Mouse (Mus musculus): Measurements from ENCODE around the gene Polrmt. TPM values are rescaled to one million over a fixed set of nuclear protein-coding genes. Genes with fewer than 3 reads are reported as not detected.
A peak's percentile ranks its signal among the peaks of the same experiment; 100 is the strongest.

Polrmt gene
- polyA plus RNA-seq, 1 experiment from 2014 or later, result 33.9 TPM

DNA sequence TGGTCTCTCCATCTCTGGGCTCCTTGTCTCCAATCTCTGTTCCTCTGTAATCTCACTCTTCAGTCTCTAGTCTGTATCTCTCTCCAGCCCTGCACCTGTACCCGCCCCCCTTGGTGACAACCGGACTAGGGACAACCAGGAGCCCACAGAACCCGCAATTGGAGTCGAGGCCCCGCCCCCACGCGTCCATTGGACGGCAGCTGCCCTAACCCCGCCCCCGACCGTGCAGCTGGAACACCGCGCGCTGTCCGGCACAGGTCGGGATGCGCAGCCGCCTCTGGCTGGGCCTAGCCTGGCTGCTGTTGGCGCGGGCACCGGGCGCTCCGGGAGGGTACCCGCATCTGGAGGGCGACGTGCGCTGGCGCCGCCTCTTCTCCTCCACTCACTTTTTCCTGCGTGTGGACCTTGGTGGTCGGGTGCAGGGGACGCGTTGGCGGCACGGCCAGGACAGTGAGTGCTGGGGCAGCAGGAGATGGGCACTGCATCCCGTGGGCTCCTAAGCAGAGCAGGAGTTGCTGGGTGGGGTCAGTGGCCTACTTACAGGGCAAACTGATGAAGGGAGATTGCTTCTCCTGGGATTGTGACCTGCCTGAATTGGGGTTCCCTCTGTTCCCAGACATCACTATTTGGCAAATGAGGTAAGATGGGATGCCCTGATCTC, 8.6 kb upstream of the Polrmt start, which contains the start of gene Fgf22:
Fgf22 (plus strand) TSS at position 221 of the 661 bp plus-strand sequence.
- Histone ChIP-seq H3K27me3 (replicated peaks) (no peaks in the 10 kb centered on the region), H3K9ac (0 out of 2 replicates have a peak within 1 kb of the TSS, but pooled peaks have one; percentile 16), H3K4me3 (replicated peaks) (peak within 1 kb of the TSS; percentile 27), H3K27ac (no peak within 1 kb of the TSS), H3K36me3 (peaks cover 28% of the 10 kb centered on the region), H3K4me2 (peak within 1 kb of the TSS; percentile 63), H3K4me1 (0 out of 2 replicates have a peak, but pooled peaks cover 4% of the 10 kb centered on the region), H3K9me3 (no peaks in the 10 kb centered on the region)
- 1% methylated on average over 36 of the region's 36 CpGs for WGBS
- peak; percentile 84 for ATAC-seq (ENCODE audit: insufficient read depth, low FRiP score, low read depth)

DNA sequence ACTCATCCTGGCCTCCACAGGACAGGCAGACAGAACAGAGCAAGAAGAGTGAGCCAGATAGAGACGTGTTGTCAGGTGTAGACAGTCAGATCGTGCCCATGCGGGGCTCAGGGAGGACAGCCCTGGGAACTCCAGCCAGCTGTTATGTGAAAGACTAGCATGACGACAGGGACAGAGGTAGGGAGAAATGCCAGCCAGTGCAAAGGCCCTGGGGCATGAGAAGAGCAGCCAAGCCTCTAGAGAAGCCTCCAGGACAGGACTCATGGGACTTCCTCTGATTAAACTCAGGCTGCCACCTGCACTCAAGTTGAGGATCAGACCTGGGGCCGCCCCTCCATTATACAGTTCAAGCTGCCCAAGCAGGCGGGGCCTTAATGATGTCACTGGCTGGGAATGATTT, 2.1 kb upstream of the Polrmt start:
- H3K4me3 ChIP-seq (replicated peaks), result no peak overlapping the region
- 79% methylated on average over 6 of the region's 6 CpGs for WGBS
- H3K27me3 ChIP-seq (replicated peaks), result no peaks in the 10 kb centered on the region
- H3K4me1 ChIP-seq, result peaks cover 6% of the 10 kb centered on the region; the same call in 1 of the 2 replicates
- H3K4me2 ChIP-seq, result no peak overlapping the region
- peaks cover under 1% of the 10 kb centered on the region; the same call in 1 of the 2 replicates for H3K36me3 ChIP-seq
- H3K9ac ChIP-seq, result no peak overlapping the region
- ATAC-seq (ENCODE audit: insufficient read depth, low FRiP score, low read depth), result no peak
- no peak overlapping the region for H3K27ac ChIP-seq
- no peaks in the 10 kb centered on the region for H3K9me3 ChIP-seq

DNA sequence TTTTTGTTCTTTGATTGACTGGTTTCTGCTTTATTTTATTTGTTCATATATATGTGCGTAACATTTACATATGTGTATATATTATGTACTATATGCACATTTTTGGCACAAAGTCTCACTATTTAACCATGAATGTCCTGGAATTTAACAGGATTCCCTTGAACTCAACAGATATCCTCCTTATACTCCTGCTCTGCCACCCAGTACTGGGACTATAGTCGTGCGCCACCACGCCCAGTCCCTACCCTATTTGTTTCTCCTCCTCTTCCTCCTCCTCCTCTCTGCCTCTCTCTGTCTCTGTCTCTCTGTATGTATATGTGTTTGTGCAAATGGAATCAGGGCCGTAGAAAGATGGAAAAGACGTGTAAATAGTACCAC, 382 bp upstream of the Polrmt start:
- Histone ChIP-seq H3K4me2 (peak overlapping the region; percentile 52), H3K4me3 (replicated peaks) (no peak overlapping the region; the same call in 1 of the 2 replicates), H3K9ac (no peak overlapping the region), H3K36me3 (peaks cover 16% of the 10 kb centered on the region), H3K27ac (no peak overlapping the region), H3K4me1 (peaks cover 6% of the 10 kb centered on the region; the same call in 1 of the 2 replicates), H3K27me3 (replicated peaks) (no peaks in the 10 kb centered on the region), H3K9me3 (no peaks in the 10 kb centered on the region)
- WGBS, result 21% methylated on average over 6 of the region's 6 CpGs
- peak; percentile 54; the same call in 1 of the 2 replicates for ATAC-seq (ENCODE audit: insufficient read depth, low FRiP score, low read depth)

GRCm38 (mm10) chr10:79745411-79745810, 970 bp downstream of the Polrmt start:
- ATAC-seq (ENCODE audit: insufficient read depth, low FRiP score, low read depth), result no peak
- Histone ChIP-seq H3K9ac (no peak overlapping the region), H3K9me3 (no peaks in the 10 kb centered on the region), H3K4me1 (peaks cover 6% of the 10 kb centered on the region; the same call in 1 of the 2 replicates), H3K4me3 (replicated peaks) (peak overlapping the region; percentile 60), H3K4me2 (peak overlapping the region; percentile 61), H3K27ac (no peak overlapping the region), H3K27me3 (replicated peaks) (no peaks in the 10 kb centered on the region), H3K36me3 (peaks cover 29% of the 10 kb centered on the region)
- WGBS, result 87% methylated on average over 3 of the region's 3 CpGs

GRCm38 (mm10) chr10:79743650-79744365, 2.6 kb downstream of the Polrmt start:
- no peak for ATAC-seq (ENCODE audit: insufficient read depth, low FRiP score, low read depth)
- Histone ChIP-seq H3K27ac (no peak overlapping the region), H3K4me2 (no peak overlapping the region), H3K9me3 (peaks cover 12% of the 10 kb centered on the region; the same call in 1 of the 2 replicates), H3K4me1 (peaks cover 6% of the 10 kb centered on the region; the same call in 1 of the 2 replicates), H3K9ac (no peak overlapping the region), H3K27me3 (replicated peaks) (no peaks in the 10 kb centered on the region), H3K36me3 (peaks cover 45% of the 10 kb centered on the region), H3K4me3 (replicated peaks) (no peak overlapping the region)
- 91% methylated on average over 15 of the region's 15 CpGs for WGBS

- Histone ChIP-seq H3K27ac (no peak overlapping the region), H3K4me2 (no peak overlapping the region), H3K27me3 (replicated peaks) (no peaks in the 10 kb centered on the region), H3K9ac (no peak overlapping the region), H3K36me3 (peaks cover 52% of the 10 kb centered on the region), H3K4me1 (peaks cover 6% of the 10 kb centered on the region; the same call in 1 of the 2 replicates), H3K9me3 (peaks cover 12% of the 10 kb centered on the region; the same call in 1 of the 2 replicates), H3K4me3 (replicated peaks) (no peak overlapping the region)
- 91% methylated on average over 11 of the region's 11 CpGs for WGBS
- no peak for ATAC-seq (ENCODE audit: insufficient read depth, low FRiP score, low read depth)
Observed at GRCm38 (mm10) chr10:79743161-79743560, 3.2 kb downstream of the Polrmt start.

GRCm38 (mm10) chr10:79740863-79741262, 5.5 kb downstream of the Polrmt start:
- Histone ChIP-seq H3K36me3 (peaks cover 75% of the 10 kb centered on the region), H3K27ac (no peak overlapping the region), H3K4me1 (peaks cover 6% of the 10 kb centered on the region; the same call in 1 of the 2 replicates), H3K9me3 (peaks cover 14% of the 10 kb centered on the region; the same call in 1 of the 2 replicates), H3K4me2 (no peak overlapping the region), H3K9ac (no peak overlapping the region), H3K4me3 (replicated peaks) (no peak overlapping the region), H3K27me3 (replicated peaks) (no peaks in the 10 kb centered on the region)
- no peak for ATAC-seq (ENCODE audit: insufficient read depth, low FRiP score, low read depth)
- 81% methylated on average over 11 of the region's 11 CpGs for WGBS

DNA sequence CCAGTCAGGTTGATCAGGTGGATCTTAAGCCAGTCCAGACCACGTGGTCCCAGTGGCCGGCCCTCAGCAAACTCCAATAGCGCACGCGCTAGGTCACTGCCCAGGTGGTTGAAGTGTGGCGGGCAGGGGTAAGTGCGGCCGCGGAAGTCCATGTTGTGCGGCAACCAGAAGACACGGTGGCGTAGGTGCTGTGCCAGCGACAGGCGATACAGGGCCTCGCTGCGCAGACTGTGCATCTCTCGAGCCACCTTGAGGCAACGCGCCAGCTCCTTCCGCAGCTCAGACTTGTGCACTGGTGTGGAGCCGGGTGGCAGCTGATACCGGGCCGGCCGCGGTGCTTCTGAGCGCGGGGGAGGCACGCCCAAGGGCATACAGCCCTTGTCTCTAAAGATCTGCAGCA, 7.1 kb downstream of the Polrmt start:
- Histone ChIP-seq H3K4me3 (replicated peaks) (no peak overlapping the region), H3K27ac (no peak overlapping the region), H3K36me3 (peaks cover 87% of the 10 kb centered on the region), H3K4me1 (no peaks in the 10 kb centered on the region), H3K9ac (no peak overlapping the region), H3K4me2 (no peak overlapping the region), H3K27me3 (replicated peaks) (no peaks in the 10 kb centered on the region), H3K9me3 (peaks cover 14% of the 10 kb centered on the region)
- WGBS, result 96% methylated on average over 28 of the region's 28 CpGs
- no peak for ATAC-seq (ENCODE audit: insufficient read depth, low FRiP score, low read depth)

- Histone ChIP-seq H3K4me3 (replicated peaks) (no peak overlapping the region), H3K27ac (no peak overlapping the region), H3K4me2 (no peak overlapping the region), H3K9ac (no peak overlapping the region), H3K27me3 (replicated peaks) (no peaks in the 10 kb centered on the region), H3K9me3 (peaks cover 14% of the 10 kb centered on the region), H3K4me1 (no peaks in the 10 kb centered on the region), H3K36me3 (peaks cover 91% of the 10 kb centered on the region)
- 93% methylated on average over 10 of the region's 10 CpGs for WGBS
- ATAC-seq (ENCODE audit: insufficient read depth, low FRiP score, low read depth), result no peak
Observed at GRCm38 (mm10) chr10:79738259-79738658, 8.1 kb downstream of the Polrmt start.

- H3K4me2 ChIP-seq, result no peak overlapping the region
- 86% methylated on average over 14 of the region's 14 CpGs for WGBS
- H3K9ac ChIP-seq, result no peak overlapping the region
- no peak overlapping the region for H3K27ac ChIP-seq
- peaks cover 14% of the 10 kb centered on the region for H3K9me3 ChIP-seq
- no peak for ATAC-seq (ENCODE audit: insufficient read depth, low FRiP score, low read depth)
- no peak overlapping the region for H3K4me3 ChIP-seq (replicated peaks)
- H3K36me3 ChIP-seq, result peaks cover 77% of the 10 kb centered on the region
- H3K4me1 ChIP-seq, result no peaks in the 10 kb centered on the region
- H3K27me3 ChIP-seq (replicated peaks), result no peaks in the 10 kb centered on the region
Observed at GRCm38 (mm10) chr10:79736706-79737105, 9.7 kb downstream of the Polrmt start.

- no peaks in the 10 kb centered on the region for H3K27me3 ChIP-seq (replicated peaks)
- no peak overlapping the region for H3K4me3 ChIP-seq (replicated peaks)
- no peak for ATAC-seq (ENCODE audit: insufficient read depth, low FRiP score, low read depth)
- peak overlapping the region; percentile 5; the same call in 1 of the 2 replicates for H3K4me2 ChIP-seq
- H3K36me3 ChIP-seq, result peaks cover 63% of the 10 kb centered on the region
- no peaks in the 10 kb centered on the region for H3K4me1 ChIP-seq
- H3K9ac ChIP-seq, result no peak overlapping the region
- WGBS, result 40% methylated on average over 51 of the region's 52 CpGs
- no peak overlapping the region for H3K27ac ChIP-seq
- H3K9me3 ChIP-seq, result peaks cover 14% of the 10 kb centered on the region
Observed at GRCm38 (mm10) chr10:79735361-79735760, 11.0 kb downstream of the Polrmt start.

- Histone ChIP-seq H3K36me3 (peaks cover 48% of the 10 kb centered on the region), H3K9ac (no peak overlapping the region)
Observed at GRCm38 (mm10) chr10:79733847-79734246, 12.5 kb downstream of the Polrmt start.

More at GRCm38 (mm10) chr10:79733847-79734246, 12.5 kb downstream of the Polrmt start:
- Histone ChIP-seq H3K4me1 (no peaks in the 10 kb centered on the region), H3K27ac (no peak overlapping the region), H3K4me3 (replicated peaks) (no peak overlapping the region), H3K27me3 (replicated peaks) (no peaks in the 10 kb centered on the region), H3K4me2 (no peak overlapping the region), H3K9me3 (peaks cover 3% of the 10 kb centered on the region; the same call in 1 of the 2 replicates)
- no peak for ATAC-seq (ENCODE audit: insufficient read depth, low FRiP score, low read depth)
- 94% methylated on average over 15 of the region's 15 CpGs for WGBS
